Mouse (Mus musculus) lung, embryonic 16.5 days (tissue): Measurements from ENCODE around the gene Pnmal1. TPM values are rescaled to one million over a fixed set of nuclear protein-coding genes. Genes with fewer than 3 reads are reported as not detected.

ENCODE experiments used
- ATAC-seq: fragments of 200-750 bp; cut with Nextera tagmentation; 2 replicates; pipeline ENCODE4 v1.8.0; 2017; ENCODE audit warnings: low read depth, mild to moderate bottlenecking, moderate library complexity
- H3K27ac ChIP-seq: fragments of 300-500 bp; sonication (generic); 2 replicates; pipeline ENCODE4 v1.5.1; 2014; ENCODE audit warnings: mild to moderate bottlenecking, control low read depth, low read length
- H3K27me3 ChIP-seq: fragments of 300-500 bp; sonication (generic); 2 replicates; pipeline ENCODE4 v1.6.1; 2014; ENCODE audit warnings: low read depth, low read length, mixed read lengths; ENCODE audit not compliant: control insufficient read depth, insufficient read depth
- H3K36me3 ChIP-seq: fragments of 300-500 bp; sonication (generic); 2 replicates; pipeline ENCODE4 v1.6.1; 2014; ENCODE audit warnings: low read length; ENCODE audit not compliant: control insufficient read depth, insufficient read depth
- H3K4me1 ChIP-seq: fragments of 300-500 bp; sonication (generic); replicated peaks from 2 replicates; pipeline ENCODE4 v1.6.1; 2014; ENCODE audit warnings: low read length, mixed read lengths; ENCODE audit not compliant: control insufficient read depth, insufficient read depth
- H3K4me2 ChIP-seq: fragments of 300-500 bp; sonication (generic); 2 replicates; pipeline ENCODE4 v1.6.1; 2014; ENCODE audit warnings: low read depth, low read length, control low read depth
- H3K4me3 ChIP-seq: fragments of 300-500 bp; sonication (generic); 2 replicates; pipeline ENCODE4 v1.5.1; 2014; ENCODE audit warnings: mild to moderate bottlenecking, low read length, control low read depth
- H3K9ac ChIP-seq: fragments of 300-500 bp; sonication (generic); 2 replicates; pipeline ENCODE4 v1.6.1; 2014; ENCODE audit warnings: low read length, control low read depth
- H3K9me3 ChIP-seq: fragments of 300-500 bp; sonication (generic); 2 replicates; pipeline ENCODE4 v1.6.1; 2016; ENCODE audit warnings: low read length; ENCODE audit not compliant: control insufficient read depth
- WGBS: fragments of 180-500 bp; shearing (Covaris S2); extraction: QIAGEN DNeasy Blood & Tissue Kit; methylation state at CpG from one replicate; pipeline ENCODE4 v1.1.7; 2014; 5-methylcytosine and 5-hydroxymethylcytosine counted together
- polyA plus RNA-seq: library from polyadenylated mRNA; unstranded; fragments of >200 nt; fragmentation: Nextera tagmentation; extraction: Ambion mirVana; gene quantifications from 2 replicates; pipeline ENCODE4 v1.2.1, GENCODE M21; 2015

Pnmal1 gene
- polyA plus RNA-seq, 1 experiment from 2014 or later, result 0.20 TPM

DNA sequence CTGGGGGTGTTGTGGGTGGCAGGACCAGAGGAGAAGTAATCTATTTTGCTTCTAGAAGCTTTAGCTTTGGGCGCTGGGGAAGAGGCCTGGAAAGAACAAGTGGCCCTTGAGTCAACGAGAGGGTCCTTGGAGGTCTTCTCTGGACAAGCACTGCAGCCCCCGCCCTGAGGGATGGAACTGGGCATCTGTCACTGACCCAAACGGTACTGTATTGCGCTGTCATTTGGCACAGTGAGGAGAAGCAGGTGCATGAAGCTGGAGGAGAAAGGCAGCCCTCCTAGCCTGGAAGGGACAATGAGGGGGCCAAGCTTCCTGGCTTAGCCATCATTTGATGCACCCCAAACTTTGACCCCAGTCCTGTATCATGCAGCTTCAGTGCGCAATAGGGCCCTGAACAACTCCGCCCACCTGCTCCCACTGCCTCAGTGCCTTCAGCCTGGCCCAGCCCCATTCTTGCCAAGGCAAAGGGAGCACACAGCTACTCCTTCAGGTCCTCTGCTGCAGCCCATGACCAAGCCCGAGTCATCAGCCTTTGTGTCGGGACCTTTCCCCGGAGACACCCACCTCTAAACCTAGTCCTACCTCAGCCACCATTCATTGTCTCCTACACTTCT, 37.0 kb upstream of the Pnmal1 start:
- H3K27me3 ChIP-seq, result no peaks in the 10 kb centered on the region
- H3K9me3 ChIP-seq, result no peaks in the 10 kb centered on the region
- peak overlapping the region; percentile 74 for H3K4me2 ChIP-seq
- peaks cover 36% of the 10 kb centered on the region for H3K4me1 ChIP-seq
- no peak for ATAC-seq
- peaks cover 9% of the 10 kb centered on the region for H3K36me3 ChIP-seq
- H3K9ac ChIP-seq, result peak overlapping the region; percentile 98
- H3K4me3 ChIP-seq, result peak overlapping the region; percentile 98
- 37% methylated on average over 10 of the region's 10 CpGs for WGBS
- no peak overlapping the region for H3K27ac ChIP-seq

GRCm38 (mm10) chr7:16923283-16924036, 36.0 kb upstream of the Pnmal1 start:
- peak; percentile 1; the same call in 1 of the 2 replicates for ATAC-seq
- under 1% methylated on average over 49 of the region's 57 CpGs for WGBS

GRCm38 (mm10) chr7:16924037-16924834, 35.2 kb upstream of the Pnmal1 start, which contains the start of gene Calm3:
Calm3 (minus strand) TSS chr7:16924114.
- H3K4me3 ChIP-seq, result peak within 1 kb of the TSS; percentile 98
- 1% methylated on average over 49 of the region's 64 CpGs for WGBS
- H3K4me1 ChIP-seq, result peaks cover 30% of the 10 kb centered on the region
- H3K9ac ChIP-seq, result peak within 1 kb of the TSS; percentile 98
- peaks cover 2% of the 10 kb centered on the region; the same call in 1 of the 2 replicates for H3K36me3 ChIP-seq
- ATAC-seq, result peak; percentile 95
- no peaks in the 10 kb centered on the region for H3K27me3 ChIP-seq
- H3K4me2 ChIP-seq, result peak within 1 kb of the TSS; percentile 74
- no peaks in the 10 kb centered on the region for H3K9me3 ChIP-seq
- peak within 1 kb of the TSS; percentile 93 for H3K27ac ChIP-seq

More at GRCm38 (mm10) chr7:16923283-16924036, 36.0 kb upstream of the Pnmal1 start:
- Histone ChIP-seq H3K4me1 (peaks cover 30% of the 10 kb centered on the region), H3K9ac (peak overlapping the region; percentile 98), H3K36me3 (peaks cover 2% of the 10 kb centered on the region; the same call in 1 of the 2 replicates), H3K27me3 (no peaks in the 10 kb centered on the region), H3K27ac (peak overlapping the region; percentile 93), H3K4me2 (peak overlapping the region; percentile 74), H3K9me3 (no peaks in the 10 kb centered on the region), H3K4me3 (peak overlapping the region; percentile 98)

- ATAC-seq, result no peak
- no peaks in the 10 kb centered on the region for H3K27me3 ChIP-seq
- H3K4me2 ChIP-seq, result no peak overlapping the region
- 24% methylated on average over 2 of the region's 2 CpGs for WGBS
- no peaks in the 10 kb centered on the region for H3K4me1 ChIP-seq
- no peak overlapping the region for H3K4me3 ChIP-seq
- H3K9ac ChIP-seq, result no peak overlapping the region
- no peak overlapping the region for H3K27ac ChIP-seq
- H3K36me3 ChIP-seq, result no peaks in the 10 kb centered on the region
- no peaks in the 10 kb centered on the region for H3K9me3 ChIP-seq
These were observed 31.1 kb upstream of the Pnmal1 start for GRCm38 (mm10) chr7:16928341-16928740.

DNA sequence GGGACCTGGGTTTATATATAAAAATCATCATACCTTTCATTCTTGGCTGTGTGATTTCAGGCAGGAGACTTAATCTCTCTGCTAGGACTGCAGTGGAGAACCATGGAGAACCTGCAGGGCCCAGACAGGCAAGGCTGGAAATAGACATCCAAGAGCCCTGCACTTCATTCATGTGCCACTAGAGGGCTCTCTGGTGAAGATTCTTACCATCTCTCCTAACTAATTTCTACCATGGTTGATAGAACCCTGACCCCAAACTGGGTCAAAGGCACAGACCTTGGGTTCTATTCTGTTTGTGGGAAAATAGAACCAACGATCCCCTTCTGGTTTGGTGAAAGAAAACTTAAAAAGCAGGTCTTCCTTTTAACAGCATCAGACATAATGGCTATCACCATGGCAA, 28.6 kb upstream of the Pnmal1 start:
- Histone ChIP-seq H3K4me2 (no peak overlapping the region), H3K4me3 (no peak overlapping the region), H3K4me1 (no peaks in the 10 kb centered on the region), H3K27me3 (no peaks in the 10 kb centered on the region), H3K9ac (no peak overlapping the region), H3K9me3 (no peaks in the 10 kb centered on the region), H3K36me3 (no peaks in the 10 kb centered on the region), H3K27ac (no peak overlapping the region)
- WGBS, result 7% methylated on average over 1 of the region's 1 CpGs
- ATAC-seq, result no peak

GRCm38 (mm10) chr7:16931968-16932627, 27.4 kb upstream of the Pnmal1 start:
- no peak overlapping the region for H3K4me2 ChIP-seq
- H3K36me3 ChIP-seq, result no peaks in the 10 kb centered on the region
- no peak overlapping the region; the same call in 1 of the 2 replicates for H3K27ac ChIP-seq
- no peaks in the 10 kb centered on the region for H3K9me3 ChIP-seq
- peak; percentile 73 for ATAC-seq
- H3K9ac ChIP-seq, result no peak overlapping the region
- no peaks in the 10 kb centered on the region for H3K4me1 ChIP-seq
- H3K4me3 ChIP-seq, result no peak overlapping the region
- H3K27me3 ChIP-seq, result no peaks in the 10 kb centered on the region
- WGBS, result 18% methylated on average over 14 of the region's 14 CpGs

- Histone ChIP-seq H3K9ac (no peak overlapping the region), H3K27me3 (no peaks in the 10 kb centered on the region), H3K4me2 (no peak overlapping the region), H3K36me3 (no peaks in the 10 kb centered on the region), H3K9me3 (no peaks in the 10 kb centered on the region), H3K4me1 (no peaks in the 10 kb centered on the region), H3K27ac (no peak overlapping the region), H3K4me3 (no peak overlapping the region)
- 38% methylated on average over 14 of the region's 14 CpGs for WGBS
- peak; percentile 47 for ATAC-seq
These were observed 26.5 kb upstream of the Pnmal1 start for GRCm38 (mm10) chr7:16932704-16933577.

DNA sequence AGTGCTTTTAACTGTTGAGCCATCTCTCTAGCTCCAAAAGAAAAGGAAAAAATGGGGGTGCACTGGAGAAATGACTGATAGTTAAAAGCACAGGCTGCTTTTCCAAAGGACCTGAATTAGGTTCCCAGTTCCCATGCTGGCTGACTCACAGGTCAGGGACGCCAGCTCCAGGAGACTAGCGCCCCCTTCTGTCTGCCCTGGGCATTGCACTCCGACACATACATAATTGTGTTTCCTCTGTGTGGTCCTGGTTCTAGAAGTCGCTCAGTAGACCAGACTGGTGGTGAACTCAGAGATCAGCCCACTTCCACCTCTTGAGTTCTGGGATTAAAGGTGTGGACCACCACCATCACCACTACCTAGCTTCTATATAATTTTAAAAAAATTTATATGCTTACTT, 22.2 kb upstream of the Pnmal1 start:
- Histone ChIP-seq H3K4me2 (no peak overlapping the region), H3K27ac (no peak overlapping the region), H3K9me3 (no peaks in the 10 kb centered on the region), H3K4me1 (no peaks in the 10 kb centered on the region), H3K36me3 (no peaks in the 10 kb centered on the region), H3K27me3 (no peaks in the 10 kb centered on the region), H3K4me3 (no peak overlapping the region), H3K9ac (no peak overlapping the region)
- no peak for ATAC-seq
- WGBS, result 50% methylated on average over 4 of the region's 4 CpGs
